ENCODE assay signal across 8 mouse cellular contexts in genomic region chr8:82601556-82601955, GRCm38 (mm10).
DNase-seq lines count a peak whose midpoint lies in the region; ATAC-seq lines count a peak whose summit lies in the region.
"Had no signal": no experiment of that assay in that cellular context is flagged by ENCODE, and none has a peak within 500 bp of the region (broad histone marks: within the 10 kb centered on the region; RNA-seq: fewer than 3 reads in every experiment).

No protein-coding gene starts in this region.

- ATAC-seq in kidney, embryonic 16.5 days (ENCODE audit: low FRiP score, low TSS enrichment): no peak

- H3K4me3 ChIP-seq in kidney, embryonic 16.5 days (ENCODE audit: low read length): no peak overlapping the region
- no peak overlapping the region for H3K4me3 ChIP-seq in forebrain, embryonic 10.5 days
- H3K4me3 ChIP-seq: heart, embryonic 15.5 days had no signal

- H3K4me1 ChIP-seq in kidney, embryonic 16.5 days (ENCODE audit: insufficient read depth, low read length): no peaks in the 10 kb centered on the region
- no peaks in the 10 kb centered on the region for H3K4me1 ChIP-seq in forebrain, embryonic 10.5 days
- H3K4me1 ChIP-seq: heart, embryonic 15.5 days had no signal

- no peaks in the 10 kb centered on the region for H3K27me3 ChIP-seq in kidney, embryonic 16.5 days (ENCODE audit: insufficient read depth, low read length)
- H3K27me3 ChIP-seq in forebrain, embryonic 10.5 days (ENCODE audit: poor library complexity, severe bottlenecking): no peaks in the 10 kb centered on the region
- H3K27me3 ChIP-seq: heart, embryonic 15.5 days had no signal

- no peak overlapping the region for H3K27ac ChIP-seq in kidney, embryonic 16.5 days (ENCODE audit: low read length)
- no peak overlapping the region for H3K27ac ChIP-seq in forebrain, embryonic 10.5 days
- H3K27ac ChIP-seq: heart, embryonic 15.5 days had no signal

- WGBS in kidney, embryonic 16.5 days: 28% methylated on average over 3 of the region's 3 CpGs
- WGBS in forebrain, embryonic 10.5 days: 71% methylated on average over 3 of the region's 3 CpGs

- no peaks in the 10 kb centered on the region for H3K36me3 ChIP-seq in kidney, embryonic 16.5 days (ENCODE audit: insufficient read depth, low read length)
- no peaks in the 10 kb centered on the region for H3K36me3 ChIP-seq in forebrain, embryonic 10.5 days (replicated peaks)
- H3K36me3 ChIP-seq: heart, embryonic 15.5 days had no signal

- no peak overlapping the region for H3K4me2 ChIP-seq in kidney, embryonic 16.5 days (replicated peaks; ENCODE audit: low read depth, low read length)
- H3K4me2 ChIP-seq: heart, embryonic 15.5 days had no signal

- H3K9me3 ChIP-seq in kidney, embryonic 16.5 days (ENCODE audit: low read length): no peaks in the 10 kb centered on the region
- no peaks in the 10 kb centered on the region for H3K9me3 ChIP-seq in forebrain, embryonic 10.5 days
- H3K9me3 ChIP-seq: heart, embryonic 15.5 days had no signal

- no peak overlapping the region for H3K9ac ChIP-seq in kidney, embryonic 16.5 days (replicated peaks; ENCODE audit: low read length)
- H3K9ac ChIP-seq: heart, embryonic 15.5 days had no signal

- peak; percentile 16 for DNase-seq in kidney, adult 11 months
- peak; percentile 17 for DNase-seq in brain, adult 2 months (ENCODE audit: low read depth, low spot score)
- peak; percentile 22 to 64 for DNase-seq in gastrocnemius, postnatal 4 days (ENCODE audit: low spot score in 2 of 2)
- DNase-seq in lung, postnatal 10 days: peak; percentile 40
- DNase-seq in forebrain, embryonic 10.5 days (ENCODE audit: extremely low spot score, low spot score): no peak
- no peak for DNase-seq in embryo, embryonic 9.5 days (ENCODE audit: extremely low spot score)

Comparison
In these comparisons a context has a peak if more than half of its experiments do, and no peak if none do; other contexts are left out.
1. DNase-seq: peak in kidney, adult 11 months (single experiment), brain, adult 2 months (single experiment), gastrocnemius, postnatal 4 days (2 of 2) and lung, postnatal 10 days (single experiment); none in forebrain, embryonic 10.5 days (single experiment) and embryo, embryonic 9.5 days (single experiment).